Mouse (Mus musculus) forelimb bud, embryonic 11.5 days (tissue): ENCODE data around the gene B3gnt3.

Experiments used
- DNase-seq: peaks from one replicate; pipeline ENCODE4 v3.0.0-alpha.2; 2012; ENCODE audit warnings: low read depth, low spot score

Gene B3gnt3

DNA sequence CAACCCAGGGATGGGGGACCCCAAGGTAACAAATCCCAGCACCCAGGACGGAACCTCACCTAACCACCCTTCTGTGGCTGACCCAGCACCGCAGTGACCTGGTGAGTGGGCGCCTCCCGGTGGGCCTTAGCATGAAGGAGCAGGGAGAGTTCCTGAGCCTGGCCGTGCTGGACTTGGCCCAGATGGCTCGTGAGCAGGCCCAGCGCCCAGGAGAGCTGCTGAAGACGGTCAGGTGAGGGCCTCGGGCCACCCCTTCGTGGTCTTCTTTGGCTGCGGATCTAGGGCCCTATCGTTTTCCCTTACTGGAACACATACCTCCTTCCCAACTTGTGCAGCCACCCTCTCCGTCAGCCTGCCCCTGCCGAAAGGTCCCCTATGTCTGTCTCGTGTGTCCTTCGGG is 22.5 kb downstream of the B3gnt3 start:
- no peak for DNase-seq

DNA sequence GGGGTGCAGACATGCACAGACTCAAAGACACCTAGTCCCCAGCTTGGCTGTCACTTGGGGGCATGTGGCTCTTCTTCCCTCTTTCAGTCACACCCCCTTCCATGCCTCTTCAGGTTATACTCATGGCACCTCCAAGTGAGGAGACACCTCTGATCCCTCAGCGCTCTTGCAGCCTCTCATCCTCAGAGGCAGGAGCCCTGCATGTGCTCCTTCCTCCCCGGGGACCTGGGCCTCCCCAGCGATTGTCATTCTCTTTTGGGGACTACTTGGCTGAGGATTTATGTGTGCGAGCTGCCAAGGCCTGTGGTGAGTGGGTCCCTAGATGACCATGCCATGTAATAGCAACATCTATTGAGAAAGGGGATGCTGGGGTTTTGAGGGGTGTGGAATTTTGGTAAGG is 23.4 kb downstream of the B3gnt3 start:
- no peak for DNase-seq

DNA sequence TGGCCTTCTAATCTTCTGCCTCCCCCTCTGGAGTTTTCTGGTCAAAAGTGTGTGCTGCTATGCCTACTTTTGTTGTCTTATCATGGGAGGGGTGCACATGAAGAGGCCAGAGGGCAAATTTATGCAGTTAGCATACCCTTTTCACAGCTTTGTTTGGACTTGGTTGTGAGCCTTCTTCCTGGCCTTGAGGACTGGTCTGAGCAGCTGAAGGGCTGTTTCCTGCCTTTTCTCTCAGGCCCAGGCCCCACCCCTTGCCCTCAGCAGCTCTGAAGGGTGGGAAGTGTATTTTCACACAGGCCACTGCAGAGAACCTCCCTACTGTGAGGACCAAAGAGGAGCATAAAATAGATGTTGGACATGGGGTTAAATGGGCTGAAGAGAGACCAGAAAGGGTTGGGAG is 24.0 kb downstream of the B3gnt3 start:
- DNase-seq: no peak

DNA sequence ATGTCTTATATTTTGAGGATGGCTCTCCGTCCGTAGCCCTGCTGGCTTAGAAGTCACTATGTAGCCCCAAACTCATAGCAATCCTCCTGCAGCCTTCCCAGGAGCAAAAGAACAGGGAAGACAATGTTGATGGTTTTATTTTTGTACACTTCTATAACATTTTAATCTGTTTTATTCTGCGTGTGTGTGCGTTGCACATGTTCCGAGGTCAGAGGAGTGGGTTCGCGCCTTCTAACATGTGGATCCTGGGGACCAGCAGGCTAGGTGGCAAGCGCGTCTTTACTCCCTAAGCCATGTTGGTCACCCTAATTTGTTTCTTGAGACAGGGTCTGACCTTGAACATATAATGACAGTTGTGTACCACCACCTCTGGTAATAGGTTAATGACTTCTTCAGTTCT is 24.8 kb downstream of the B3gnt3 start:
- no peak for DNase-seq

DNA sequence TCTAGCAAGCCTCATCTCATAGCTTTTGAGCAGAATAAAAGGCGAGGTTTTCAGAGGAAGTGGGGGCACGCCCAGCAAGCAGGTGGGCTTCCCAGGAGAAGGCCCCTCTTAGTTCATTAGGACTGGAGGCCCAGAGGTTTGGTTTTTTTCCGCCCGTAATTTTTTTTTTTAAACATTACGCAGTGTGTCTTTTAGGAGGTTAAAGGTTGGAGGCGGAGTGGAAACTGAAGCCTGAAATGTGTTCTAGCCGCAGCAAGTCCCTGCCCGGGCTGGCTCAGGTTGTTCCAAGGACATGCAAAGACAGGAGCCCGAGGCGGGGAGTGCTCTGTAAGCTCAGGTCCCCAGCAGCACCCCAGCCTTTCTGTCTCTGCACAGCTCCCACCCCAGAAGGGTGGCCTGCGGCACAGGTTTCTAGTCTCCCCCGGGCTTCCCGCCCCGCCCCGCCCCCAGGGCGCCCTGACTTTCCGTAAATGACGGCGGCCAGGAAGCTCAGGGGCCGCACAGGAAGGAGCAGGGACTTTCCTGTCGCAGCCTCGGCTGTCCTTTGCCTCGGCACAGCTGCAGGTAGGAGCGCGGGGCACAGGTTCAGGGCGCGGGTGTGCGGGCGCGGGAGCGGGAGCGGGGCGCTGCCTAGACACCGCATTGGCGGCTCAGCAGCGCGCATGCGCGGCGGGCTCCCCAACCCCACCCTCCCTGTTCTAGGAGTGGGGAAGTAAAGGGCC is 25.4 kb downstream of the B3gnt3 start, which contains the start of gene Jak3:
Gene Jak3 (plus strand): TSS at position 277 of the 722 bp plus-strand sequence.
- DNase-seq: peak; percentile 48

DNA sequence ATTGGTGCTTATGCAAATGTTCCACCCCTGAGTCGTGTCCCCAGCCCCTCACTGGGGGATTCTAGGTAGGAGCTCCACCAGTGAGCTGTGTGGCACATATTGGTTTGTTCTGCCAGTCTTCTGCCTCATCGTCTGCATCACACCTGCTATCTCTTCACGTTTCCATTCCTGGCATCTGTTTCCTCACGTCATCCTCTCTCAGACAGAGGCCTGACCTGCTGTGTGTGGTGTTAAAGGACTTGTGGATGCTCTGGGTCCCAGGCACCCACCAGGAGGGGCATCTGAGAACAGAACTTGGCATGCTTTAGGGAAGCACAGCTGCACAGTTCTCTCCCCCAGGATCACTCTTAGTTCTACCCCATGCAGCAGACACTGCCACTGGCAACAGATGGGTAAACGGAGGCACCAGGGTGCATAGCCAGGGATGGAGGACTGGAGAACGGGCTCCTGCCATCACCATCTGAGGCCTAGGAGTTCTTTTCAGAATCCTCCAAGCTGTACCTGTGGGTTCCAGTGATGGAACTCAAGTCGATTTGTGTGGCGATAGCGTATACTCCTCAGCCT is 26.1 kb downstream of the B3gnt3 start:
- DNase-seq: no peak

DNA sequence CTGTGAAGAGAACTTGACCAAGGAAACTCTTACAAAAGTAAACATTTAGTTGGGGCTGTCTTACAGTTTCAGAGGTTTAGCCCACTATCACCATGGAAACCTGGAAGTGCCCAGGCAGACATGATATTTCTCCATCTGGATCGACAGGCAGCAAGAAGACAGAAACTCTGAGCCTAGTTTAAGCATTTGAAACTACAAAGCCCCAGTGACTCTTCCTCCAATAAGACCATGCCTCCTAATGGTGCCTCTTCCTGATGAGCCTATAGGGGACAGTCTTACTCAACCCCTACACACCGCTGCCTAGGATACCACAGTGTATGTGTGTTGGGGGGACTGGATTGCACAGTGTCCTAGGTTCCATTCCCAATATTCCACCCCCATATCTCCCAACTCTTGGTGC is 27.5 kb downstream of the B3gnt3 start:
- DNase-seq: no peak

DNA sequence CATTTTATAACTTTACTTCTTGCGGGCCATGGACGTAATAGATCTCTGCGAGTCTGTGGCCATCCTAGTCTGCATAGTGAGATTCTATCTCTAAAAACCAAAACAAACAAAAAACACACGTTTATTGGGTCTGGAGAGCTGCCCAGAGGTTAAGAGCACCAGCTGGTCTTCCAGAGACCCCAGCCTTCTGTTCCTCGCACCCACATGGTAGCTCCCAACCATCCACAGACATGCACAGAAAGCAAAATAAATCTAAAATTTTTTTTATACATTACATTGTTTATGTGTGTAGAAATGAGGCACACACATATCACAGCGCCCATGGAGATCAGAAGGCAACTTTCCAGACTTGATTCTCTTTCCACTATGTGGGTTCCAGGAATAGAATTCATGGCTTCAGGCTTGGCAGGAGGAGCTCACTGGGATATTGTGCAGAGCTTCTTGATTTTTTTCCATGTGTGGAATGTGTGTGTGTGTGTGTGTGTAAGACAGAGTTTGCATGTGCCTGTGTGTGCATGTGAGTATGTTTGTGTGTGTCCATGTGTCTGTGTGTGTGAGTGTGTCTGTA is 29.3 kb downstream of the B3gnt3 start:
- DNase-seq: no peak

DNA sequence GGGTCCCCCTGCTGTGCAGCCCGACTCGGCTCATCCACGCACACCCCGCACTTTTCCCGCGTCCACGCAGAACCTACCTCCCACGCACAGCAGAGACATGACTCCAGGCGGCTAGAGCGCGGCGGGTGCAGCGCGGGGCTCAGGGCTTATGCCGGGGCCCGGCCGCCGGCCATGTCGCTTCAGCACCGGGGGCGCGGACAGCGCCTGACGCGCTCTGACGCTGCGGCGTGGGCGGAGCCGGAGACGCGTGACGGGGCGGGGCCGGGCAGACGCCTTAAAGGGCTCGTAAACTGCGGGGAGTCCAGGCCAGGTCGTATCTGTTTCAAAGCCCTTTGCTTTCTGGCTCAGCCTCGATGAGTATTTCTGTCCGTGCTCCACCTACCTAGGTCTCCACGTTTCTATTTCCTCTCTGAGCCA is 30.0 kb downstream of the B3gnt3 start, which contains the start of gene Unc13a:
Gene Unc13a (minus strand): TSS at position 209 of the 417 bp plus-strand sequence.
- peak; percentile 91 for DNase-seq

DNA sequence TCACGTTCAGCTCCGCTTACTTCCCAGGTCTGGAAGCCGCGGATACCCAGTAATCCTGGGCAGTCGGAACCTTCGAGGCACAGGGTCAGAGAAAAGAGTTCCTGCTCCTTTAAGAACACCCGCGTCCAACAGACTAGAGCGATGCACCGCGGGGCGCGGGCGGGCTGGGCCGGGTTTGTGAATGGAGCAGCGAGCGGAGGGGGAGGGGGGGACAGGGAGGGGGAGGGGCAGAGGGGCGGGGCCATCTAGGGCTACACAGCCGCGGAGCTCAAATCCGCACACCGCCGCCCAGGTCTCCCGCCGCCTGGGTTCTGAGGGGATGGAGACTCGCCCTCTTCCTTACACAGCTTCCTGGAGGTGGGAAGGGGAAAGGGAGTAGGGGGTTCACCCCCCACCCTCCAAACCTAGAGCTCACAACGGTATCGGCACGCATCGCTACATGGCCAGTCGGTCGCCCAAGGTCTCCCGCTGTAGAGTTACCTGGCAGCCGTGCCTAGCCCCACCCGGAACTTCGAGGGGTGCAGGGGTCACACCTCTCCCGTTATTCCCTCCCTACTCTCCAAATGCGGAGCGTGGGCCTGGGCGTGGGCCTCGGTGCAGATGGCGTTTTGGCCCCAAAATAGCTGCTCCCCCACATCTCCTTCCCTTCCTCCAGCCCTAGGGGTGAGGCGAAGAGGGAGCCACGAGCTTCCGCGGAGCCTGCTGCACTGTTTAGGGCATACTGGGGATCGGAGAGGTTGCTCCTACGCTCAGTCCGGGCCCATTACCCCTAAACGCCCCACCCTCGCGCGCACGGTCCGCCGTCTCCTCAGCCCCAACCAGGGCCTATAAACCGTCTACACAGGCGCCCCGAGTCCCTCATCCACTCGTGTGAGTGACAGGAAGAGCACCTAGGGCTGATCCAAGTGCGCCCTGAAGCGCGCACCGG is 30.7 kb downstream of the B3gnt3 start:
- peak; percentile 60 for DNase-seq

DNA sequence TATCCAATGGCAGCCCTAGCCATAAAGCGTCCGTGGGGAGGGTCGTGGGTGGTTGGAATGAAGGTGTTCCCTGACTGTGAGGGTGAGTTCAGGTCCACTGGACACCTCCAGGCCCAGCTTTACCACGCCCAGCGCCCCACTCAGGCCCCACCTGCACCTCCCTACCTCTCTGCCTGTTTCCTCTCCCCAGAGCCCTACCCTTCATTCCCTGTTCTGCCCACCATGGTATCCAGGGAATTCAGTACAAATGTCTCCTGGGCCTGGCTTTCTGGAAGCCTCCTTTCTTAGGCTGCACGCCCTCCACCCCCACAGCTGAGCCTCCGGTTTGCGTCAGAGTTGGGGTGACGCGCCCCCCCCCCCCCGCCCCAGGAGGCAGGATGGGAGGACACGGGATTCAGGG is 31.4 kb downstream of the B3gnt3 start:
- DNase-seq: no peak

DNA sequence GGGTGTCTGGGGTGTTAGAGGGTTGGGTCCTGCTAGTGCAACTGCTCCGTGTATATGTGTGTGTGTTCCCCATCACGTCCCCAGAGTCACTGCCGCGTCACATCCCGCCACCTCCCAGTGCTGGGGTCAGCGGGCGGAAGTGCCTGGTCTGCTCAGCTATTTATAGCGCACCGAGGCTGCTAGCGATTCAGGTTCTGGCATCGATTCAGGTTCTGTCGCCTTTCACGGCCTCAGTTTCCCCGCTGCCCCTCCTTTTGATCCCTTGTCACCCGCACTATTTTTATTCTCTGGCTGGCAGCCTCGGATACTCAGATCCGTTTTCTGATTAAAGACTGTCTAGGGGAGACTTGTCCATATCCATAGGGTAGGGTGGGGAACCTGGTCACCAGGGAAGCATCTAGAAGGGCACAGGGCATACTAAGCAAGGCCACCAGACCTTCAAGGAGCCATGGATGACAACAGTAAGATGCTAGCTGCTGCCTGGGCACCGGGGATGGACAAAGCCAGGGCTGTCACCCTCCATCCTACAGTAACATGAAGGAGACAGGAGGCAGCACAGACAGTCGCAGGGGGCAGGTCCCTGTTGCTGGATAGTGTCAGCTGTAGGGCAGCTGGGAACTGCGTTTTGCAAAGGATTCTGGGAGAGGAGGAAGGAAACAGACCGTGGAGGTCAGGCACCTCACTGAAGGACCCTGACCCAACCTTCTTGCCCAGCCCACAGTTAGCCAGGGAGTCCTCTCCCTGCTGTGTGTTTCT is 33.2 kb downstream of the B3gnt3 start:
- DNase-seq: no peak

DNA sequence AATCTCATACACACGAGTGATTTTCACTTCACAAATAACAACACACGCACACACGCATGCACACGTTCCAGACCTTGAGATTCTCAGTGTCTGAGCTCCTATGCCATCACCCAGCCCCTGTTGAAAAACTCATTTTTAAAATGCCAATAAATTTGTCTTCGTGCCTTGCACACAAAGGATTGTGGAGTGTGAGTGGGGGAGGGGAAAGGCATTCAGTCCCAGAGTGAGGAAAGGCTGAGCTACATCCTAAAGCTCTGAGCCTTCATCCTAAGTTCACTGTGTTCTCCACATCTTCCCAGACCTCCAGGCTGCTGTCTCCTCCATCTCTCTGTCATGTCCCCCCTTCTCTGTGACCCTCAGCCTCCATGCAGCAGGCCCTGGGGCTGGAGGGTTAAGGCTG is 34.3 kb downstream of the B3gnt3 start:
- DNase-seq: no peak

DNA sequence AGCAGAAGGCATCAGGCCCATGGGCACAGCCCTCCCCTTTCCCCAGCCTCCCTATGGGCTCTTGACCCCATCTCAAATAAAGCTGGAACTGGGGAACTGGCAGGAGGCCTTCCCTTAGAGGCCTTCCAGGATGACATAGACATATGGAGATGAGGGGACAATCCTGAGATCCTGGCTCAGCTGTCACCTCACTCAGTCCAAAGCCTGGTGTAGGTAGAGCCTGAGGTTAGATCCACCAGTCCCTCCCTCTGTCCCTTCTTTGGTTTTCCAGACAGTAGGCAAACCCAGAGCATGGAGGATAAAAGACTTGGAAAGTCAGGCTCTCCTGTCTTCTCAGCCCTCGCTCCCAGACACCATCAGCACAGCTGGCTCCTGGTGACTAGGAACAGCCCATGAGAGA is 34.7 kb downstream of the B3gnt3 start:
- DNase-seq: no peak

DNA sequence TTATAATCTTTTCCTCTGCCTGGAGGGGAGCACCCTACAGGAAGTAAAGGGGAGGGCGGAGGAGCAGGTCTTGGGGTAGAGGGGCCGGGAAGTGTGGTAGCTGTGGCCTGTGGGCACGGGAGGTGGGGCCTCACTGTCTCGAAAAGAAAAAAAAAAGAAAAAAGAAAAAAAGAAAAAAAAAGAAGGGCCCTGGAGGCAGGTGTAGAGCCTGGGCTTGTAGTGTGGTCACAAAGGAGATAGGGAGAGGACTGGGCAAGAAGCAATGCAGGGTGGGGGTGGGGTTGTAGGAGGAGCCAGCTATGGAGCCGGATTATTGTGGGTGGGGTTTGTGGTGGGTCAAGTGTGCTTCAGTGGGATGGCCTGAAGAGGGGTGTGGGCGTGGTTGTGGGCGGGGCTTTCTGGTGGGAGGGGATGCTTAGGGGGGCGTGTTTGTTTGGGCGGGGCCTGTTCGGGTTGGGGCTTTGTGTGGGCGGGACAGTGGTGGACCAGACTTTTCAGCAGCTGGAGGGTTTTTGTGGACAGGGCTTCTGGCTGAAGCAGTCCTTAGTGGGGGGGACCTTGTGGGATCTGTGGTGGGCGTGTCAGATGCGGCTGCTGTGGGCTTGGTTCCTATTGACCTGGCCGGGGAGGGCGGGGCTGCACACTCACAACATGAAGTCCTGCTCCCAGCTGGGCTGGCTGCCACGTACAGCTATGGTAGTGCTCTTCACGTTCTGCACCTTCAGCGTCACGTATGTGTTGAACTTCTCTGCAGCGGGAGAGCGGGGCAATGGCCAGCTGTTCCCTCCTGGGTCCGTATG is 36.1 kb downstream of the B3gnt3 start:
- peak; percentile 80 for DNase-seq

DNA sequence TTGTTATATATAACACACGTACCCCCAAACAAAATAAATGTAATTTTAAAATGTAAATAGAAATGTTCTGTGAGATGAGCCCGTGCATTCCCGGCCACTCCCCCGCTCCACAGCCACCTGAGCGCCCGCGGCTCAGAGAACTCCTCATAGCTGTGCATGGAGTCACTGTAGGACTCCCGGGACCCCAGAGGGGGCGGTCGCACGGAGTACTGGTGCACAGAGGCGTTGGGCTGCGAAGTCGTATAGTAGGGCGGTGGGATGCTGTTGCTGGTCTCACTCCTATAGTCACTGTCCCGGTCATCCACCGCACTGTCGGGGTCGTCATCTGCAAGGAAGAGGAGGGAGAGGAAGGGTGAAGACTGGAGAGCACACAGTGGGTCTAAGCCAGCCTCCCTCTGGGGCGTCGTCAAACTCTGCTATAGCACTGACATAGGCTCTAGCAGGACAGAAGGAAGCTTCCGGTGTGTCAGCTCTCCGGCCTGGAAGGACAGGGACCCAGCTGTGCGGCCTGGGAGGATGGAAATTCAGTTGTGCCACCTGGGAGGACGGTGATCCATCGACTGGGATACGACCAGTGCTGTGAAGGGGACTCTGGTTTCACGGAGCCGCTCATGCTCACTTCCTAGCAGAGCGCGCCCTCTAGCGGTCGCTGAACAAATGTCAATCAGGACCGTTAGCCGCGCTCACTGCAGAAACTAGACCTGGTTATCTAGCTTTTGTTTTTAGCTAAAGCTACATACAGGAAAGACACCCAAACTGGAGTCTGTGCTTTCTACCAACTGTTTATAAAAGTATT is 41.1 kb downstream of the B3gnt3 start:
- DNase-seq: peak; percentile 90

DNA sequence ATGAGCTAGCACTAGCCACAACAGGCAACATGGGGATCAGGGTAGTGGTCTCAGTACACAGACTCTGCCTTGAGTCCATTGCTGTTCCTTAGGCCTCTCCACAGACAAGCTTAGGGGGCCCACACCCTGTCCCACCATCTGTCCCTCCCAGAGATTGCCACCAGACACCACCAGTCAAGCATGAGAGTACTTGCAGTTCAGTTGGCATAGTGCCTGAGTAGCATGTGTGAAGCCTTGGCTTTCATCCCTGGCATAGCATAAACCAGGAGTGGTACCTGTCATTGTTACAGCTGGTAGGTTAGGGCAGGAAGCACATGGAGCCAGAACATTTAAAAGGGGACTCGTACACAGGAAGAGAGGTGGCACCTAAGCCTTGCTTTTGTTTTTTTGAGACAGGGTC is 41.8 kb downstream of the B3gnt3 start:
- no peak for DNase-seq

DNA sequence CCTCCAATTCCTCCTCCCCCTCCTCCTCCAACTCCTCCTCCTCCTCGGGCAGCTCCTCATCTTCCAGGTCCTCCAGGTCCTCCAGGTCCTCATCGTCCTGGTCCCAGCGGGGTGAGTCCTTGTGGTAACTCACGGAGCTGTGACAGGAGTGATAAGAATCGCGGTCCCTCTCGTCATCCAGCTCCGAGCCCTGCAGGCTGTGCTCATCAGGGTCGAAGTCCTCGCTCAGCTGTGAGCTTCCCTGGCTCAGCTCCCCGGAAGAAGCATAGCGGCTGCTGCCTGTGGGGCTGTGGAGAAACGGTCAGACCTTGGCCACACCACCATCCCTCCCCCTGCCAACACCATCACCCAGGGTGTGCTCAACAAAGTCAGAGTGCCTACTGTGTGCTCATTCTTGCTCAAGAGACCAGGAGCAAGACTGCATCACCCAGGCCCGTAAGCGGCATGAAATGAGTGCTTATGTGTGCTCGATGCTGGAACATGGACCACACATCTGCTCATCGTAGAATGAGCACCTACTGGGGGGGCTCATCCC is 43.0 kb downstream of the B3gnt3 start:
- no peak for DNase-seq

DNA sequence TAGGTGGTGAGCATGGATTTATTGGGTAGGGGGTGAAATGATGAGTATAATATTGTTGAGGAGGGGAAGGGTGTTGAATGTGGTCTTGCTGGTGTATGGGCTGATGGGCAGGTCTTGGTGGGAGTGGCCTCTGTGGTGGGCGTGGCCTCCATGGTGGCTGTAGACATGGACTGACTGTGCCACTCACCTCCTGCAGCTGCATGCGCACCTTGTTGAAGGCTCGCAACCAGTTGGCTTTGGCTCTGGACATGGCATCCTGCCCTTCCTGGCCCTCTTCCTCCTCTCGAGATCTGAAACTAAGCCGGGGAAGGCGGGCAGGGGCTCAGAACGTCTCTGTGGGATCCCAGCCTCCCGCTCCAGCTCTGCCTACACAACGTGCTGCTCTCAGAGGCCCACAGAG is 43.8 kb downstream of the B3gnt3 start:
- DNase-seq: no peak
